Mouse (Mus musculus) erythroblast, embryonic 14.5 days (primary cell): ENCODE measurements around the gene Otogl.

ENCODE experiments used
- GATA1 ChIP-seq: IDR thresholded peaks from 2 replicates; pipeline ENCODE4 v1.6.1; 2012; ENCODE audit warnings: low read length, inconsistent platforms, mixed read lengths
- TAL1 ChIP-seq: IDR thresholded peaks from 3 replicates; pipeline ENCODE4 v1.6.1; 2012; ENCODE audit warnings: low read length, inconsistent platforms, mixed read lengths

DNA sequence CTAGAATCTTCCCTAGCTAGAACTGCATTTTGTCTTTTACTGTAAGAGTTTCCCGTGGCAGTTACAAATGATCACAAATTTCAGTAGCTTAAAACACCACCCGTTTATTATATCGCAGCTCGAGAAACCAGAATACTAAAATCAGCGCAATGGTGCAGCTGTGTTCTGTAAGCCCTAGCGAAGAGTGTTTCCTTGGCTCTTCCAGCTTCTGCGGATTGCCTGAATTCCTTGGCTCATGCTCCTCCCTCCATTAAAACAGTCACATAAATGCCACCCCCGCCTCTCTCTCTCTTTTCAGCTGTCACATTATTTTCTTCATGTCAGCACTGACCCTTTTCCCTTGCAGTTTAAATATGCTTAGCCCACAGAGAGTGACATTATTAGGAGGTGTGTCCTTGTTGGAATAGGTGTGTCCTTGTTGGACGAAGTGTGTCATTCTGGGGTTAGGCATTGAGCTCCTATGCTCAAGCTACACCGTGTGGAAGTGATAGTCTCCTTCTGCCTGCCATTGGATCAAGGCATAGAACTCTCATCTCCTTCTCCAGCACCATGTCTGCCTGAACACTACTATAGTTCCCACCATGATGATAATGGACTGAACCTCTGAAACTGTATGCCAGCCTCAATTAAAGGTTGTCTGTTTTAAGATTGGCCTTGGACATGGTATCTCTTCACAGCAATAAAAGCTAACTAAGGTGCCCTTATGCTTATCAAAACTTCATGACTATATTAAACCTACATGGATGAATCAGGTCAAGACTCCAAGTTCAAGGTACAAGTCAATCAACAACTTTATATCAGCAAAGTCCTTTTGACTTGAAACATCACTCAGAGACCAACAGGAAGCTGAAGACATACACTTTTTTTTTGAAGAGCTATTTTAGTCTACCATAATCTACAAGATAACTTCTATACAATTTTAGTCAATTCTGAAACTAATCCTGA is 116.8 kb downstream of the Otogl start:
- no peak for TF ChIP-seq TAL1
- no peak for TF ChIP-seq GATA1
